Mouse (Mus musculus): ENCODE measurements around the gene Comt.

Comt gene

GRCm38 (mm10) chr16:18430641-18431212 is 4.1 kb upstream of the Comt start:
- no peak for DNase-seq

- DNase-seq, result no peak
Observed at GRCm38 (mm10) chr16:18429641-18430040, 3.0 kb upstream of the Comt start.

GRCm38 (mm10) chr16:18428516-18429042 is 1.9 kb upstream of the Comt start:
- DNase-seq, result no peak

- no peak for DNase-seq
Observed at GRCm38 (mm10) chr16:18428011-18428515, 1.4 kb upstream of the Comt start.

- peak; percentile 80 for DNase-seq
Observed at GRCm38 (mm10) chr16:18426215-18426791, 349 bp downstream of the Comt start, which contains the start of gene Txnrd2. Txnrd2 (plus strand) TSS chr16:18426384.

- DNase-seq, result no peak
Observed at GRCm38 (mm10) chr16:18425475-18426214, 1.0 kb downstream of the Comt start.

- no peak for DNase-seq
Observed at GRCm38 (mm10) chr16:18424364-18425045, 2.1 kb downstream of the Comt start.

- no peak for DNase-seq
Observed at GRCm38 (mm10) chr16:18423915-18424265, 2.8 kb downstream of the Comt start.

- no peak for DNase-seq
Observed at GRCm38 (mm10) chr16:18423203-18423914, 3.3 kb downstream of the Comt start.

- DNase-seq, result no peak
Observed at GRCm38 (mm10) chr16:18420571-18420970, 6.1 kb downstream of the Comt start.

GRCm38 (mm10) chr16:18419603-18420026 is 7.0 kb downstream of the Comt start:
- DNase-seq, result no peak

- no peak for DNase-seq
Observed at GRCm38 (mm10) chr16:18418756-18419602, 7.7 kb downstream of the Comt start.

- DNase-seq, result no peak
Observed at GRCm38 (mm10) chr16:18417491-18417890, 9.2 kb downstream of the Comt start.

- DNase-seq, result no peak
Observed at GRCm38 (mm10) chr16:18416837-18417236, 9.8 kb downstream of the Comt start.

GRCm38 (mm10) chr16:18416094-18416761 is 10.4 kb downstream of the Comt start:
- DNase-seq, result no peak

- DNase-seq, result no peak
Observed at GRCm38 (mm10) chr16:18413032-18413816, 13.4 kb downstream of the Comt start.

- DNase-seq, result peak; percentile 59
Observed at GRCm38 (mm10) chr16:18411802-18412476, 14.7 kb downstream of the Comt start.

GRCm38 (mm10) chr16:18411026-18411649 is 15.5 kb downstream of the Comt start:
- peak; percentile 73 for DNase-seq

GRCm38 (mm10) chr16:18410418-18410817 is 16.2 kb downstream of the Comt start:
- DNase-seq, result no peak
